Mouse (Mus musculus) myocyte (in vitro differentiated cells): ENCODE measurements around the gene Rbm26.

Source experiments
- CEBPB ChIP-seq: IDR thresholded peaks from 2 replicates; pipeline ENCODE4 v1.6.1; 2011; ENCODE audit warnings: mild to moderate bottlenecking, moderate library complexity; ENCODE audit not compliant: poor library complexity, insufficient read depth, severe bottlenecking
- E2F4 ChIP-seq: IDR thresholded peaks from one replicate; pipeline ENCODE4 v1.6.1; 2011; ENCODE audit warnings: mild to moderate bottlenecking, control low read depth, moderate library complexity; ENCODE audit not compliant: insufficient read depth
- MAX ChIP-seq: IDR thresholded peaks from one replicate; pipeline ENCODE4 v1.6.1; 2011; ENCODE audit warnings: low read depth, mild to moderate bottlenecking, control low read depth
- MYOD1 ChIP-seq, 3 experiments: IDR thresholded peaks; one replicate each; pipeline ENCODE4 v1.6.1; 2011; ENCODE audit warnings: control low read depth in 2 of 3, low read depth in 2 of 3, mild to moderate bottlenecking in 2 of 3, moderate library complexity in 1 of 3; ENCODE audit not compliant: insufficient read length in 2 of 3, control insufficient read depth in 1 of 3
- MYOG ChIP-seq, 3 experiments: IDR thresholded peaks; one replicate each; pipeline ENCODE4 v1.6.1; 2011; ENCODE audit warnings: control low read depth in 2 of 3, low read depth in 2 of 3, mild to moderate bottlenecking in 2 of 3; ENCODE audit not compliant: insufficient read length in 2 of 3, control insufficient read depth in 1 of 3, insufficient read depth in 1 of 3
- POLR2A ChIP-seq: IDR thresholded peaks from one replicate; pipeline ENCODE4 v1.6.1; 2011; ENCODE audit warnings: low read depth, mild to moderate bottlenecking, control low read depth, moderate library complexity; ENCODE audit not compliant: insufficient read length
- POLR2AphosphoS2 ChIP-seq: IDR thresholded peaks from one replicate; pipeline ENCODE4 v1.6.1; 2011; ENCODE audit warnings: low read depth, control low read depth; ENCODE audit not compliant: insufficient read length
- SRF ChIP-seq: IDR thresholded peaks from one replicate; pipeline ENCODE4 v1.6.1; 2011; ENCODE audit warnings: low read depth; ENCODE audit not compliant: control insufficient read depth, insufficient read length
- TCF12 ChIP-seq: IDR thresholded peaks from one replicate; pipeline ENCODE4 v1.6.1; 2011; ENCODE audit warnings: mild to moderate bottlenecking, control low read depth; ENCODE audit not compliant: poor library complexity, insufficient read depth, severe bottlenecking
- TCF3 ChIP-seq: IDR thresholded peaks from one replicate; pipeline ENCODE4 v1.6.1; 2011; ENCODE audit warnings: low read depth, control low read depth; ENCODE audit not compliant: insufficient read length
- USF1 ChIP-seq: IDR thresholded peaks from one replicate; pipeline ENCODE4 v1.6.1; 2011; ENCODE audit warnings: low read depth, mild to moderate bottlenecking, control low read depth, moderate library complexity

GRCm38 (mm10) chr14:105158526-105158925 lies 18.6 kb downstream of the Rbm26 start:
- TF ChIP-seq POLR2A (no peak), MAX (no peak), POLR2AphosphoS2 (no peak), E2F4 (no peak), TCF12 (no peak), USF1 (no peak), MYOD1 (IDR thresholded peaks at IDR 0.05; ENCODE audit: control insufficient read depth in 1 of 3, insufficient read length in 2 of 3, low read depth in 2 of 3) (no peak), MYOG (IDR thresholded peaks at IDR 0.05; ENCODE audit: control insufficient read depth in 1 of 3, insufficient read depth in 1 of 3, insufficient read length in 2 of 3, low read depth in 2 of 3) (no peak), TCF3 (no peak), CEBPB (no peak), SRF (no peak)
